ENCODE assay signal across 23 mouse cellular contexts in genomic region chr6:116456482-116456881, GRCm38 (mm10). TPM values are rescaled to one million over a fixed set of nuclear protein-coding genes. Genes with fewer than 3 reads are reported as not detected.
DNase-seq lines count a peak whose midpoint lies in the region; ATAC-seq and TF ChIP-seq lines count a peak whose summit lies in the region.
"Had no signal": no experiment of that assay in that cellular context is flagged by ENCODE, and none has a peak within 500 bp of the region (broad histone marks: within the 10 kb centered on the region; RNA-seq: fewer than 3 reads in every experiment).

No protein-coding gene starts in this region.

- ATAC-seq in hindbrain, embryonic 12.5 days (ENCODE audit: low FRiP score), result no peak
- ATAC-seq: hindbrain, postnatal 0 days had no signal

- H3K4me2 ChIP-seq in hindbrain, embryonic 12.5 days (replicated peaks), result no peak overlapping the region
- H3K4me2 ChIP-seq: lung, embryonic 15.5 days; midbrain, embryonic 12.5 days had no signal

- no peak overlapping the region for H3K9ac ChIP-seq in hindbrain, embryonic 12.5 days
- H3K9ac ChIP-seq: lung, embryonic 15.5 days; midbrain, embryonic 12.5 days had no signal

- H3K4me1 ChIP-seq in thymus, adult 2 months (replicated peaks; ENCODE audit: control insufficient read depth, insufficient read depth, low read length), result peaks cover 4% of the 10 kb centered on the region; the same call in 1 of the 2 replicates
- H3K4me1 ChIP-seq in hindbrain, embryonic 12.5 days, result peaks cover 8% of the 10 kb centered on the region

- no peak for TF ChIP-seq CTCF in thymus, adult 2 months (IDR thresholded peaks at IDR 0.05; ENCODE audit: borderline replicate concordance, control insufficient read depth, extremely low read depth, insufficient read depth, low read length, poor library complexity)

- no peaks in the 10 kb centered on the region; the same call in 1 of the 2 replicates for H3K27me3 ChIP-seq in thymus, adult 2 months (ENCODE audit: control insufficient read depth, insufficient read depth, low read length)
- peaks cover 23% of the 10 kb centered on the region for H3K27me3 ChIP-seq in hindbrain, embryonic 12.5 days

- H3K4me3 ChIP-seq in thymus, adult 2 months (ENCODE audit: control insufficient read depth, insufficient read depth, low read length), result no peak overlapping the region
- no peak overlapping the region for H3K4me3 ChIP-seq in macrophage (ENCODE audit: inconsistent target)
- H3K4me3 ChIP-seq in hindbrain, embryonic 12.5 days, result no peak overlapping the region
- H3K4me3 ChIP-seq: forebrain, embryonic 10.5 days; left cerebral cortex, adult 2 months; lung, embryonic 15.5 days; midbrain, embryonic 12.5 days had no signal

- DNase-seq in kidney, adult 11 months, result peak; percentile 8
- DNase-seq in kidney, postnatal 10 days, result no peak
- DNase-seq in thymus, postnatal 25 days, result peak; percentile 9
- DNase-seq in thymus, adult 2 months, result no peak
- DNase-seq in gastrocnemius, adult 18-20 months (ENCODE audit: low spot score), result no peak
- DNase-seq: B cell, adult 2 months; cerebellum, adult 2 months had no signal

- TF ChIP-seq POLR2A in thymus, adult 2 months (IDR thresholded peaks at IDR 0.05; ENCODE audit: control insufficient read depth, extremely low read depth, insufficient read depth, low read length, poor library complexity), result no peak

- no peaks in the 10 kb centered on the region for H3K9me3 ChIP-seq in hindbrain, embryonic 12.5 days (replicated peaks)
- H3K9me3 ChIP-seq: forebrain, embryonic 10.5 days; lung, embryonic 15.5 days; midbrain, embryonic 12.5 days had no signal

- H3K79me2 ChIP-seq in macrophage (ENCODE audit: inconsistent target), result no peaks in the 10 kb centered on the region

- WGBS in thymus, adult 2 months, result 75% methylated on average over 1 of the region's 1 CpGs
- WGBS in macrophage (ENCODE audit: missing documents), result 67% methylated on average over 1 of the region's 1 CpGs
- WGBS in hindbrain, embryonic 12.5 days, result 83% methylated on average over 1 of the region's 1 CpGs

- H3K27ac ChIP-seq in thymus, adult 2 months (ENCODE audit: control insufficient read depth, insufficient read depth, low read length), result no peak overlapping the region
- peak overlapping the region; percentile 70 for H3K27ac ChIP-seq in macrophage
- H3K27ac ChIP-seq in hindbrain, embryonic 12.5 days, result no peak overlapping the region
- H3K27ac ChIP-seq: forebrain, embryonic 10.5 days; hindbrain, postnatal 0 days; left cerebral cortex, adult 2 months; lung, embryonic 15.5 days; midbrain, embryonic 12.5 days had no signal

- H3K36me3 ChIP-seq in thymus, adult 2 months (ENCODE audit: control insufficient read depth, insufficient read depth, low read length), result no peaks in the 10 kb centered on the region
- no peaks in the 10 kb centered on the region for H3K36me3 ChIP-seq in macrophage (ENCODE audit: inconsistent target)
- no peaks in the 10 kb centered on the region for H3K36me3 ChIP-seq in hindbrain, embryonic 12.5 days
- H3K36me3 ChIP-seq: forebrain, embryonic 10.5 days; lung, embryonic 15.5 days; midbrain, embryonic 12.5 days had no signal

RNA-seq across cellular contexts. Expression of gene Alox5, which starts 4.5 kb away (rescaled TPM):
- 3.1 and 5.3 TPM in 2 replicates for polyA plus RNA-seq in thymus, adult 2 months (2012; rRNA removed)
- total RNA-seq in macrophage (2018; cell fraction: chromatin; rRNA removed), result under 1 TPM in 1 of 26 experiments, not detected in 25; 0.65 TPM
- total RNA-seq in macrophage (2018; cell fraction: cytosol; rRNA removed), result under 1 TPM; 0.07 to 0.66 (median 0.24) TPM
- 1 to 10 TPM in 1 of 26 experiments, under 1 TPM in 12, not detected in 13; 0.17 to 1.7 (median 0.52) TPM for total RNA-seq in macrophage (2018; cell fraction: nucleus; rRNA removed)
- polyA plus RNA-seq in macrophage (2018), result 0.45 to 1.1 TPM (median 0.86 TPM) in 3 replicates
- 1.0 and 1.2 TPM in 2 replicates for polyA plus RNA-seq in hindbrain, embryonic 12.5 days (2016; fragmentation: Nextera tagmentation; extraction: Ambion mirVana)
- 1 to 10 TPM in 1 of 2 experiments, under 1 TPM in 1; 0.88 to 1.2 TPM for total RNA-seq in gastrocnemius, adult 18-20 months (2021)

RNA-seq across cellular contexts. Expression of gene Olfr211, which starts 32.4 kb away (rescaled TPM):
- not detected in 2 replicates for polyA plus RNA-seq in thymus, adult 2 months (2012; rRNA removed)
- total RNA-seq in macrophage (2018; cell fraction: chromatin; rRNA removed), result not detected
- not detected for total RNA-seq in macrophage (2018; cell fraction: cytosol; rRNA removed)
- not detected for total RNA-seq in macrophage (2018; cell fraction: nucleus; rRNA removed)
- not detected in 3 replicates for polyA plus RNA-seq in macrophage (2018)
- polyA plus RNA-seq in hindbrain, embryonic 12.5 days (2016; fragmentation: Nextera tagmentation; extraction: Ambion mirVana), result not detected in 2 replicates
- total RNA-seq in gastrocnemius, adult 18-20 months (2021), result not detected
- total RNA-seq: adrenal gland, adult 8-10 months; heart, postnatal 14 days; hindbrain, postnatal 0 days; layer of hippocampus, adult 8-10 months; left cerebral cortex, adult 2 months; neutrophil, adult 5-6 weeks had no signal
- polyA plus RNA-seq: cerebellum, adult 2 months; embryonic facial prominence, embryonic 14.5 days; forebrain, embryonic 10.5 days; hindbrain, postnatal 0 days; kidney, embryonic 14.5 days; limb, embryonic 11.5 days; lung, embryonic 15.5 days; midbrain, embryonic 12.5 days; spleen, adult 2 months; testis, adult 2 months had no signal

RNA-seq across cellular contexts. Expression of gene Olfr212, which starts 49.8 kb away (rescaled TPM):
- polyA plus RNA-seq in thymus, adult 2 months (2012; rRNA removed), result not detected in 2 replicates
- total RNA-seq in macrophage (2018; cell fraction: chromatin; rRNA removed), result not detected
- not detected for total RNA-seq in macrophage (2018; cell fraction: cytosol; rRNA removed)
- not detected for total RNA-seq in macrophage (2018; cell fraction: nucleus; rRNA removed)
- not detected in 3 replicates for polyA plus RNA-seq in macrophage (2018)
- 0.08 TPM in 1 of 2 replicates, not detected in the other for polyA plus RNA-seq in hindbrain, embryonic 12.5 days (2016; fragmentation: Nextera tagmentation; extraction: Ambion mirVana)
- under 1 TPM; 0.07 to 0.09 TPM for total RNA-seq in gastrocnemius, adult 18-20 months (2021)
- total RNA-seq: heart, postnatal 14 days; hindbrain, postnatal 0 days; left cerebral cortex, adult 2 months; neutrophil, adult 5-6 weeks had no signal
- polyA plus RNA-seq: embryonic facial prominence, embryonic 14.5 days; forebrain, embryonic 10.5 days; hindbrain, postnatal 0 days; kidney, embryonic 14.5 days; limb, embryonic 11.5 days; lung, embryonic 15.5 days; midbrain, embryonic 12.5 days; spleen, adult 2 months had no signal

Comparison
In these comparisons a context has a peak if more than half of its experiments do, and no peak if none do; other contexts are left out.
1. DNase-seq: peak in kidney, adult 11 months (single experiment) and thymus, postnatal 25 days (single experiment); none in kidney, postnatal 10 days (single experiment), thymus, adult 2 months (single experiment) and gastrocnemius, adult 18-20 months (single experiment).